Mouse (Mus musculus) CH12.LX (cell line): ENCODE measurements around the gene Akap1. TPM values are rescaled to one million over a fixed set of nuclear protein-coding genes. Genes with fewer than 3 reads are reported as not detected.

ENCODE experiments used
- DNase-seq: peaks from one replicate; pipeline ENCODE4 v3.0.0-alpha.2; 2013; ENCODE audit errors: extremely low read depth
- H3K27ac ChIP-seq: 2 replicates; pipeline ENCODE4 v1.5.1; 2012; ENCODE audit warnings: low read depth, mild to moderate bottlenecking, control low read depth, moderate library complexity; ENCODE audit not compliant: insufficient read depth
- H3K27me3 ChIP-seq: replicated peaks from 2 replicates; pipeline ENCODE3; 2012; ENCODE audit warnings: inconsistent platforms
- H3K36me3 ChIP-seq, 2 experiments: replicated peaks in 1 of 2; 2 replicates each; pipeline versions ENCODE3 to v1.6.1; 2012; ENCODE audit warnings: inconsistent platforms in 1 of 2, low read length in 1 of 2, mild to moderate bottlenecking in 1 of 2, mixed read lengths in 1 of 2, moderate library complexity in 1 of 2; ENCODE audit not compliant: control insufficient read depth in 1 of 2, insufficient read depth in 1 of 2
- H3K4me1 ChIP-seq, 2 experiments: 2 replicates each; pipeline ENCODE4 v1.6.1; 2012; ENCODE audit warnings: inconsistent platforms in 1 of 2, moderate library complexity in 1 of 2; ENCODE audit not compliant: insufficient read depth in 2 of 2, control insufficient read depth in 1 of 2
- H3K4me2 ChIP-seq: 2 replicates; pipeline ENCODE4 v1.6.1; 2012; ENCODE audit warnings: low read depth, mild to moderate bottlenecking, control low read depth; ENCODE audit not compliant: poor library complexity, insufficient read depth, severe bottlenecking
- H3K4me3 ChIP-seq, 3 experiments: fragments of 150-350 bp in 1 of 3; sonication (generic) in 1 of 3; replicated peaks in 1 of 3; 2 replicates each; pipeline versions ENCODE3 to v1.5.1; 2011 to 2012; ENCODE audit warnings: low read depth in 2 of 3, low read length in 2 of 3, mild to moderate bottlenecking in 2 of 3, moderate library complexity in 2 of 3, control low read depth in 1 of 3, improper control_type of control experiment in 1 of 3, inconsistent platforms in 1 of 3, mixed read lengths in 1 of 3; ENCODE audit not compliant: poor library complexity in 1 of 3
- H3K79me2 ChIP-seq: replicated peaks from 2 replicates; pipeline ENCODE4 v1.6.1; 2012; ENCODE audit warnings: mild to moderate bottlenecking, moderate library complexity; ENCODE audit not compliant: control insufficient read depth, poor library complexity, insufficient read depth, severe bottlenecking; ENCODE audit errors: extremely low read depth
- H3K9ac ChIP-seq: 2 replicates; pipeline ENCODE4 v1.6.1; 2012; ENCODE audit warnings: low read depth, mild to moderate bottlenecking, control low read depth, moderate library complexity; ENCODE audit not compliant: insufficient read depth
- H3K9me3 ChIP-seq: replicated peaks from 2 replicates; pipeline ENCODE3; 2012; ENCODE audit warnings: low read length, inconsistent platforms, mixed read lengths
- BHLHE40 ChIP-seq: IDR thresholded peaks from 2 replicates; pipeline ENCODE4 v1.6.1; 2011; ENCODE audit warnings: mild to moderate bottlenecking, low read depth, low read length, improper control_type of control experiment
- CHD1 ChIP-seq: IDR thresholded peaks from 2 replicates; pipeline ENCODE4 v1.6.1; 2012; ENCODE audit warnings: low read depth, low read length, improper control_type of control experiment, inconsistent platforms
- CHD2 ChIP-seq: IDR thresholded peaks from 2 replicates; pipeline ENCODE4 v1.6.1; 2011; ENCODE audit warnings: low read length, improper control_type of control experiment
- CTCF ChIP-seq, 2 experiments: IDR thresholded peaks in 1 of 2; conservative IDR thresholded peaks in 1 of 2; 2 replicates each; pipeline ENCODE4 v1.5.1; 2011 to 2012; ENCODE audit warnings: low read depth in 2 of 2, low read length in 2 of 2, improper control_type of control experiment in 1 of 2, inconsistent platforms in 1 of 2, mild to moderate bottlenecking in 1 of 2, moderate library complexity in 1 of 2
- E2F4 ChIP-seq: IDR thresholded peaks from 2 replicates; pipeline ENCODE4 v1.6.1; 2011; ENCODE audit warnings: low read depth, low read length, improper control_type of control experiment; ENCODE audit not compliant: insufficient replicate concordance
- ELF1 ChIP-seq: IDR thresholded peaks from 2 replicates; pipeline ENCODE4 v1.6.1; 2014; ENCODE audit warnings: low read depth, mild to moderate bottlenecking, inconsistent platforms, low read length, improper control_type of control experiment
- EP300 ChIP-seq: IDR thresholded peaks from 2 replicates; pipeline ENCODE4 v1.6.1; 2011; ENCODE audit warnings: low read length, improper control_type of control experiment
- ETS1 ChIP-seq: conservative IDR thresholded peaks from 2 replicates; pipeline ENCODE4 v1.6.1; 2012; ENCODE audit warnings: low read depth, mild to moderate bottlenecking, inconsistent platforms, low read length, improper control_type of control experiment, moderate library complexity
- GABPA ChIP-seq: IDR thresholded peaks from 2 replicates; pipeline ENCODE4 v1.6.1; 2012; ENCODE audit warnings: low read depth, low read length, improper control_type of control experiment, inconsistent platforms; ENCODE audit not compliant: insufficient replicate concordance
- HCFC1 ChIP-seq: IDR thresholded peaks from 2 replicates; pipeline ENCODE4 v1.6.1; 2012; ENCODE audit warnings: low read depth, mild to moderate bottlenecking, inconsistent platforms, low read length, improper control_type of control experiment
- IRF4 ChIP-seq: IDR thresholded peaks from 2 replicates; pipeline ENCODE4 v1.6.1; 2014; ENCODE audit warnings: low read depth, mild to moderate bottlenecking, inconsistent platforms, low read length, improper control_type of control experiment
- JUN ChIP-seq: IDR thresholded peaks from 2 replicates; pipeline ENCODE4 v1.6.1; 2011; ENCODE audit warnings: low read depth, mild to moderate bottlenecking, low read length, improper control_type of control experiment, moderate library complexity; ENCODE audit not compliant: insufficient read depth
- JUND ChIP-seq: conservative IDR thresholded peaks from 2 replicates; pipeline ENCODE4 v1.6.1; 2011; ENCODE audit warnings: low read depth, low read length, improper control_type of control experiment
- KAT2A ChIP-seq: IDR thresholded peaks from 2 replicates; pipeline ENCODE4 v1.6.1; 2012; ENCODE audit warnings: low read length, improper control_type of control experiment, inconsistent platforms; ENCODE audit not compliant: insufficient replicate concordance
- MAFK ChIP-seq: IDR thresholded peaks from 2 replicates; pipeline ENCODE4 v1.6.1; 2011; ENCODE audit warnings: low read length, improper control_type of control experiment; ENCODE audit not compliant: insufficient replicate concordance
- MAX ChIP-seq: IDR thresholded peaks from 2 replicates; pipeline ENCODE4 v1.6.1; 2011; ENCODE audit warnings: low read length, improper control_type of control experiment
- MAZ ChIP-seq: IDR thresholded peaks from 2 replicates; pipeline ENCODE4 v1.6.1; 2012; ENCODE audit warnings: low read depth, mild to moderate bottlenecking, inconsistent platforms, low read length, improper control_type of control experiment, moderate library complexity
- MEF2A ChIP-seq: IDR thresholded peaks from 2 replicates; pipeline ENCODE4 v1.6.1; 2014; ENCODE audit warnings: low read depth, mild to moderate bottlenecking, inconsistent platforms, low read length, improper control_type of control experiment, borderline replicate concordance
- MXI1 ChIP-seq: IDR thresholded peaks from 2 replicates; pipeline ENCODE4 v1.6.1; 2011; ENCODE audit warnings: mild to moderate bottlenecking, low read depth, low read length, improper control_type of control experiment
- MYC ChIP-seq: IDR thresholded peaks from 2 replicates; pipeline ENCODE4 v1.6.1; 2011; ENCODE audit warnings: low read depth, mild to moderate bottlenecking, improper control_type of control experiment, low read length
- NELFE ChIP-seq: IDR thresholded peaks from 2 replicates; pipeline ENCODE4 v1.6.1; 2011; ENCODE audit warnings: low read depth, low read length, improper control_type of control experiment
- NRF1 ChIP-seq: IDR thresholded peaks from 2 replicates; pipeline ENCODE4 v1.6.1; 2014; ENCODE audit warnings: low read depth, mild to moderate bottlenecking, inconsistent platforms, low read length, improper control_type of control experiment, moderate library complexity
- PAX5 ChIP-seq: IDR thresholded peaks from 2 replicates; pipeline ENCODE4 v1.6.1; 2012; ENCODE audit warnings: low read length, inconsistent platforms, mixed read lengths
- POLR2A ChIP-seq: IDR thresholded peaks from 2 replicates; pipeline ENCODE4 v1.6.1; 2011; ENCODE audit warnings: low read depth, mild to moderate bottlenecking, improper control_type of control experiment, low read length
- POLR2AphosphoS2 ChIP-seq: IDR thresholded peaks from 2 replicates; pipeline ENCODE4 v1.6.1; 2011; ENCODE audit warnings: low read depth, low read length, improper control_type of control experiment
- RAD21 ChIP-seq: IDR thresholded peaks from 2 replicates; pipeline ENCODE4 v1.6.1; 2011; ENCODE audit warnings: low read depth, mild to moderate bottlenecking, low read length, improper control_type of control experiment, moderate library complexity
- RCOR1 ChIP-seq: conservative IDR thresholded peaks from 2 replicates; pipeline ENCODE4 v1.6.1; 2012; ENCODE audit warnings: low read depth, mild to moderate bottlenecking, inconsistent platforms, low read length, improper control_type of control experiment
- SIN3A ChIP-seq: IDR thresholded peaks from 2 replicates; pipeline ENCODE4 v1.6.1; 2012; ENCODE audit warnings: low read length, improper control_type of control experiment, inconsistent platforms
- SMC3 ChIP-seq: IDR thresholded peaks from 2 replicates; pipeline ENCODE4 v1.6.1; 2011; ENCODE audit warnings: low read depth, low read length, improper control_type of control experiment
- TBP ChIP-seq: conservative IDR thresholded peaks from 2 replicates; pipeline ENCODE4 v1.6.1; 2011; ENCODE audit warnings: low read depth, low read length, improper control_type of control experiment
- TCF12 ChIP-seq: IDR thresholded peaks from 2 replicates; pipeline ENCODE4 v1.6.1; 2014; ENCODE audit warnings: low read depth, mild to moderate bottlenecking, inconsistent platforms, low read length, improper control_type of control experiment
- UBTF ChIP-seq: IDR thresholded peaks from 2 replicates; pipeline ENCODE4 v1.6.1; 2012; ENCODE audit warnings: low read depth, mild to moderate bottlenecking, inconsistent platforms, low read length, improper control_type of control experiment, moderate library complexity
- USF1 ChIP-seq: IDR thresholded peaks from 2 replicates; pipeline ENCODE4 v1.6.1; 2014; ENCODE audit warnings: low read depth, mild to moderate bottlenecking, inconsistent platforms, low read length, improper control_type of control experiment
- USF2 ChIP-seq: conservative IDR thresholded peaks from 2 replicates; pipeline ENCODE4 v1.6.1; 2011; ENCODE audit warnings: low read depth, low read length, improper control_type of control experiment
- ZC3H11A ChIP-seq: IDR thresholded peaks from 2 replicates; pipeline ENCODE4 v1.6.1; 2012; ENCODE audit warnings: low read depth, mild to moderate bottlenecking, inconsistent platforms, low read length, improper control_type of control experiment
- ZKSCAN1 ChIP-seq: IDR thresholded peaks from 2 replicates; pipeline ENCODE4 v1.6.1; 2012; ENCODE audit warnings: low read depth, inconsistent platforms, low read length, improper control_type of control experiment, borderline replicate concordance
- ZMIZ1 ChIP-seq: IDR thresholded peaks from 2 replicates; pipeline ENCODE4 v1.6.1; 2012; ENCODE audit warnings: low read depth, mild to moderate bottlenecking, inconsistent platforms, low read length, improper control_type of control experiment
- ZNF384 ChIP-seq: IDR thresholded peaks from 2 replicates; pipeline ENCODE4 v1.6.1; 2012; ENCODE audit warnings: low read depth, low read length, improper control_type of control experiment, inconsistent platforms
- dilution Hi-C: fragments of 300-500 bp; cut with MboI; formaldehyde crosslinking; loops from 2 replicates; pipeline ENCODE4 v1.14.3; 2020; ENCODE audit warnings: low sequenced_read_pairs; ENCODE audit not compliant: extremely low pct_unique_long_range_greater_than_20kb, extremely low pct_ligation_motif_present
- in situ Hi-C: fragments of 300-500 bp; cut with MboI; formaldehyde crosslinking; loops from 3 replicates; pipeline ENCODE4 v1.14.3; 2019; ENCODE audit warnings: low sequenced_read_pairs, low pct_ligation_motif_present, low pct_unique_long_range_greater_than_20kb, mixed read lengths
- polyA plus RNA-seq: library from polyadenylated mRNA; unstranded; fragments of >175 nt; gene quantifications from 2 replicates; pipeline ENCODE4 v1.2.1, GENCODE M21; 2012; ENCODE audit warnings: low read depth; ENCODE audit not compliant: insufficient read length
- total RNA-seq, 2 experiments: library from RNA; depleted of rRNA; stranded (reverse); fragments of 300-350 nt in 1 of 2; fragments of >200 nt in 1 of 2; gene quantifications; 2 replicates each; pipeline ENCODE4 v1.2.3; 2012 to 2014

Gene Akap1
- total and polyA plus RNA-seq, 3 experiments: 46.4 to 54.8 (median 51.6) TPM

GRCm38 (mm10) chr11:88822991-88823390 is 41.4 kb downstream of the Akap1 start:
- no peaks in the 10 kb centered on the region for H3K36me3 ChIP-seq
- in situ Hi-C loops (loop anchor here (5.0 to 10.0 kb wide), 3 partner anchors 266 to 568 kb away; partner anchors contain the start of gene Ccdc182), dilution Hi-C loops (no loop called here)
- H3K27me3 ChIP-seq: peaks cover 5% of the 10 kb centered on the region
- H3K27ac ChIP-seq: no peak overlapping the region
- peak overlapping the region; percentile 41; the same call in 1 of the 2 replicates for H3K4me2 ChIP-seq
- no peaks in the 10 kb centered on the region for H3K9me3 ChIP-seq
- peak overlapping the region in 1 of 3 experiments; percentile 3 for H3K4me3 ChIP-seq
- TF ChIP-seq BHLHE40 (peak; percentile 12; the same call in 1 of the 2 replicates), SIN3A (peak; percentile 40; the same call in 1 of the 2 replicates), UBTF (no peak), ZC3H11A (peak; percentile 96), MAFK (no peak), RAD21 (no peak; the same call in none of the 2 replicates), MYC (0 out of 2 replicates have a peak, but pooled peaks have one; percentile 50), TBP (no peak), ETS1 (no peak), IRF4 (peak; percentile 29; the same call in 1 of the 2 replicates), CTCF (conservative IDR thresholded peaks at IDR 0.05 in 1 of 2, IDR thresholded peaks at IDR 0.05 in 1 of 2; ENCODE audit: low read depth in 2 of 2, low read length in 2 of 2) (peak; percentile 99 to 100), KAT2A (no peak), E2F4 (no peak), PAX5 (no peak), NRF1 (no peak; the same call in none of the 2 replicates), ELF1 (0 out of 2 replicates have a peak, but pooled peaks have one; percentile 24), HCFC1 (no peak), ZKSCAN1 (no peak), MXI1 (no peak), GABPA (no peak), ZMIZ1 (no peak), USF1 (no peak), JUN (no peak), MAZ (peak; percentile 60; the same call in 1 of the 2 replicates), EP300 (no peak), USF2 (no peak), MAX (no peak), CHD1 (no peak), SMC3 (peak; percentile 97), MEF2A (peak; percentile 44; the same call in 1 of the 2 replicates), POLR2A (no peak), JUND (peak; percentile 49; the same call in 1 of the 2 replicates), RCOR1 (no peak), TCF12 (0 out of 2 replicates have a peak, but pooled peaks have one; percentile 13), POLR2AphosphoS2 (no peak), CHD2 (no peak), ZNF384 (no peak), NELFE (peak; percentile 26; the same call in 1 of the 2 replicates)
- H3K79me2 ChIP-seq: no peaks in the 10 kb centered on the region
- no peak overlapping the region for H3K9ac ChIP-seq
- DNase-seq: peak; percentile 67
- peaks cover 2 to 8% of the 10 kb centered on the region in 2 experiments; a peak in 3 of 4 replicates for H3K4me1 ChIP-seq
